Mouse (Mus musculus): ENCODE results near the gene Sema5b.

- TF ChIP-seq TAL1 (IDR thresholded peaks at IDR 0.05; ENCODE audit: low read length) (no peak), CTCF (IDR thresholded peaks at IDR 0.05 in 2 of 3, conservative IDR thresholded peaks at IDR 0.05 in 1 of 3; ENCODE audit: control insufficient read depth in 1 of 3, insufficient read depth in 1 of 3, low read depth in 2 of 3, low read length in 3 of 3, poor library complexity in 1 of 3, severe bottlenecking in 1 of 3) (no peak), MYC (IDR thresholded peaks at IDR 0.05; ENCODE audit: low read depth, low read length) (no peak), POLR2A (IDR thresholded peaks at IDR 0.05; ENCODE audit: control insufficient read depth in 1 of 2, insufficient read depth in 1 of 2, low read depth in 1 of 2, low read length in 2 of 2, poor library complexity in 1 of 2) (no peak), ZC3H11A (IDR thresholded peaks at IDR 0.05; ENCODE audit: low read depth, low read length) (no peak), MYB (IDR thresholded peaks at IDR 0.05; ENCODE audit: low read depth, low read length) (no peak), ZMIZ1 (IDR thresholded peaks at IDR 0.05; ENCODE audit: low read depth, low read length) (no peak), POLR2AphosphoS5 (IDR thresholded peaks at IDR 0.05; ENCODE audit: borderline replicate concordance, low read depth, low read length) (no peak), GATA1 (IDR thresholded peaks at IDR 0.05; ENCODE audit: low read depth, low read length) (no peak)
Observed at GRCm38 (mm10) chr16:35585126-35585694, 44.3 kb downstream of the Sema5b start.
